Mouse (Mus musculus) neural tube, embryonic 13.5 days (tissue): ENCODE results near the gene Sema4d. TPM values are rescaled to one million over a fixed set of nuclear protein-coding genes. Genes with fewer than 3 reads are reported as not detected.

Experiments
- ATAC-seq: fragments of 200-750 bp; cut with Nextera tagmentation; 2 replicates; pipeline ENCODE4 v1.8.0; 2017; ENCODE audit warnings: low read depth, mild to moderate bottlenecking, moderate TSS enrichment, moderate library complexity
- H3K27ac ChIP-seq: fragments of 300-500 bp; sonication (generic); replicated peaks from 2 replicates; pipeline ENCODE4 v1.5.1; 2015; ENCODE audit warnings: moderate library complexity, mild to moderate bottlenecking, inconsistent platforms
- H3K27me3 ChIP-seq: fragments of 300-500 bp; sonication (generic); 2 replicates; pipeline ENCODE4 v1.6.1; 2015; ENCODE audit warnings: mild to moderate bottlenecking, inconsistent platforms
- H3K36me3 ChIP-seq: fragments of 300-500 bp; sonication (generic); 2 replicates; pipeline ENCODE4 v1.6.1; 2015; ENCODE audit warnings: mild to moderate bottlenecking, inconsistent platforms
- H3K4me1 ChIP-seq: fragments of 300-500 bp; sonication (generic); replicated peaks from 2 replicates; pipeline ENCODE4 v1.6.1; 2015; ENCODE audit warnings: inconsistent platforms
- H3K4me2 ChIP-seq: fragments of 300-500 bp; sonication (generic); 2 replicates; pipeline ENCODE4 v1.6.1; 2015; ENCODE audit warnings: inconsistent platforms, mild to moderate bottlenecking, moderate library complexity
- H3K4me3 ChIP-seq: fragments of 300-500 bp; sonication (generic); 2 replicates; pipeline ENCODE4 v1.5.1; 2015; ENCODE audit warnings: mild to moderate bottlenecking, inconsistent platforms
- H3K9ac ChIP-seq: fragments of 300-500 bp; sonication (generic); 2 replicates; pipeline ENCODE4 v1.6.1; 2015; ENCODE audit warnings: moderate library complexity, mild to moderate bottlenecking, inconsistent platforms
- H3K9me3 ChIP-seq: fragments of 300-500 bp; sonication (generic); 2 replicates; pipeline ENCODE4 v1.6.1; 2016; ENCODE audit warnings: inconsistent platforms
- WGBS: fragments of 180-500 bp; shearing (Covaris S2); methylation state at CpG from one replicate; pipeline ENCODE4 v1.1.7; 2015; 5-methylcytosine and 5-hydroxymethylcytosine counted together
- polyA plus RNA-seq: library from polyadenylated mRNA; unstranded; fragments of >200 nt; fragmentation: Nextera tagmentation; extraction: Ambion mirVana; gene quantifications from 2 replicates; pipeline ENCODE4 v1.2.1, GENCODE M21; 2015

The Sema4d gene
- polyA plus RNA-seq, 1 experiment from 2014 or later = 14.3 TPM

DNA sequence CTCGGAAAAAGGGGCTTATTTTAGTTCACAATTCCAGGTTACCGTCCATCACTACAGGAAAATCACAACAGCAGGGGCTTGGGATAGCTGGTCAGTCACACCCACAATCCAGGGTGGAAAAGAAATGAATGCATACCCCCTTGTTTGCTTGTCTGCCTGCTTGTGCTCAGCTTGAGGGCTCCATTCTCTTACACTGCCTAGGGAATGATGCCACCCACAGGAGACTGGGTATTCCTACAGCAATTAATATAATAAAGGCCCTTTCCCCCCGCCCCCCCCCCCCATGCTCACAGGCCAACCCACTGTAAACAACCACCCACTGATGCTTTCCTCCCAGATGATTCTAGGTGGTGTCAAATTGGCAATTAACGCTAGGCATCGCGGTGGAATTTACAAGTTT is 38.9 kb upstream of the Sema4d start:
- H3K27ac ChIP-seq = no peak overlapping the region
- H3K9ac ChIP-seq = no peak overlapping the region
- H3K4me2 ChIP-seq = no peak overlapping the region
- no peak overlapping the region for H3K4me3 ChIP-seq
- WGBS = 89% methylated on average over 6 of the region's 6 CpGs
- H3K9me3 ChIP-seq = no peaks in the 10 kb centered on the region
- no peak for ATAC-seq
- no peaks in the 10 kb centered on the region for H3K36me3 ChIP-seq
- H3K27me3 ChIP-seq = peaks cover 10% of the 10 kb centered on the region
- H3K4me1 ChIP-seq = peaks cover 6% of the 10 kb centered on the region; the same call in 1 of the 2 replicates

DNA sequence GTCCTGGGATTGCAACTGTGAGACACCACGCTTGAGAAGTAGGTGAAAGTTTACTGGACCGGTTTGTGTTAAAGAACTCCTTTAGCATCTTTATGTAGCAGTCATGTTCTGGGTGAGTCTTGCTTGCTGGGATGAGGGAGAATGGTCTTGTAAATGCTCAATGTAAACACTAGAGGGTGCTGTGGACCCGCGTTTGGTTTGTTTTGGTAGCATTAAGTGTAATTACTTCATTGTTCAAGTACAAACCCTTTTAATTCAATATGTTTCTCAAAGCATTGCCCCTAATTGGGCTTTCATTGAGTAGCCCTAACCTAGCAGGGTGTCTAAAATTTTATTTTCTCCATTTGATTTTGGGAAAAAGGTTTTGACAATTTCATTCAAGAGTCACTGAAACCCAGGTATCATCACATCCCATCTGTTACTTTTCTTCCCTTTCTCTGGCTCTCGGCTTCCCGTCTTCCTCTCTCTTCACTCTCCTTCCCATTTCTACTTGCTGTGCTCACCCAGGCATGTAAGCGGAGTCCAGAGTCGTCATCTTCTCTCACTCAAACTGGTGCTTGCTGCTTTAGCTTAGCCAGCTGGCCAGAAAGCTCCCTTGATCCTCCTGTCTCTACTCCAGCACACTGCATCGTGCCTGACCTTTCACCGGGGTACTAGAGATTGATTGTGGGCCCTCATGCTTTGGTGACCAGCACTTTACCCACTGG is 37.4 kb upstream of the Sema4d start:
- no peaks in the 10 kb centered on the region; the same call in none of the 2 replicates for H3K27me3 ChIP-seq
- no peak overlapping the region for H3K27ac ChIP-seq
- H3K4me1 ChIP-seq = peaks cover 6% of the 10 kb centered on the region; the same call in 1 of the 2 replicates
- 30% methylated on average over 10 of the region's 10 CpGs for WGBS
- no peak overlapping the region for H3K9ac ChIP-seq
- H3K4me2 ChIP-seq = no peak overlapping the region
- no peaks in the 10 kb centered on the region for H3K9me3 ChIP-seq
- no peak overlapping the region for H3K4me3 ChIP-seq
- no peak; the same call in 1 of the 2 replicates for ATAC-seq
- no peaks in the 10 kb centered on the region for H3K36me3 ChIP-seq

DNA sequence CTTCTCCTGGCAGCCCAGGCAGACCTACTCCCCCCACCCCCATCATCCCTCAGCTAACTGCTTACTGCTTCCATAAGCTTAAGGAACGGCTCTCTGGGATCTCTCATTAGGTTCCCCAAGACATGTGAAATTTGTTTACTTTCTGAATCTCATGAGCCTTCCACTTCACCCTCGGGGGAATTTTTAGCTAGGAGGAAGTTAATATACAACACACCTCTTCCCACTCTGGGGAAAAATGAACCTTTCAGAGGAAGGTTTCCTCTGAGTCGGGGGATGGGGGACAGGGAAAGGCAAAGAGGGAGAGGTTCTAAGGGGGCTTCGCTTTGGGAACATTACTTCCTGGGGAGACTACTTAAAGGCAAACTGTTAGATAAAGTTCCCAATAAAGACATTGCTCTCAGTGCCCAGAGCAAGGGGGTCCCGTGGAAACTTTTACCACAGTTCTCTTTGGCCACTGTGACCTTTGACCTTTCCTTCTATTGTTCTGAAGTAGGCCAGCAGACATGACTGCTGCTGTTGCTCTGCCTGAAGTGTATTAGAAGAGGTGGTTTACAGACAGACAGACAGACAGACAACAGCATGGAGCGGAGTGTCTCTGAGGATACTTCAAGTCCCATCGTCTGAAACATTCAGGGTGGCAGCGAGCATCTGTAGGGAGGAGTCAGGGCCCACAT is 30.4 kb upstream of the Sema4d start:
- no peak for ATAC-seq
- Histone ChIP-seq H3K27me3 (no peaks in the 10 kb centered on the region; the same call in 1 of the 2 replicates), H3K36me3 (no peaks in the 10 kb centered on the region), H3K4me1 (peaks cover 12% of the 10 kb centered on the region; the same call in 1 of the 2 replicates), H3K4me2 (no peak overlapping the region), H3K9ac (no peak overlapping the region), H3K4me3 (no peak overlapping the region), H3K9me3 (no peaks in the 10 kb centered on the region), H3K27ac (no peak overlapping the region)
- WGBS = 25% methylated on average over 8 of the region's 8 CpGs

DNA sequence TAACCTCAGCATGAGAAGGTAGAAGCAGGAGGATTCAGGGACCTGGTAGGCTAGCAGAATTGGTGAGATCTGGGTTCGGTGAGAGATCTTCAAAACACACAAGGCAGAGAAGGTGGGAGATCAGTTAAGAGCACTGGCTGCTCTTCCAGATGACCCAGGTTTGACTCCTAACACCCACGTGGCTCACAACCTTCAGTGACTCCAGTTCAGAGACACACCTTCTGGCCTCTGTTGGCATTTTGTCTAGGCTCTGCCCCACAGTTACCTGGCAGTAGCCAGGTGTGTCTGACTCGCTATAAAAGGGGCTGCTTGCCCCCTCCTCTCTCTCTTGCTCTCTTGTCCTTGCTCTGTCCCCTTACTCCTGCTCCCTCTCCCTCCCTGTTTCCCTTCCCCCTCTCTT is 28.4 kb upstream of the Sema4d start:
- ATAC-seq = no peak
- WGBS = 59% methylated on average over 3 of the region's 3 CpGs
- H3K36me3 ChIP-seq = no peaks in the 10 kb centered on the region
- H3K4me1 ChIP-seq = peaks cover 17% of the 10 kb centered on the region; the same call in 1 of the 2 replicates
- no peak overlapping the region for H3K9ac ChIP-seq
- H3K27me3 ChIP-seq = no peaks in the 10 kb centered on the region; the same call in 1 of the 2 replicates
- H3K4me2 ChIP-seq = no peak overlapping the region
- no peak overlapping the region for H3K4me3 ChIP-seq
- H3K27ac ChIP-seq = no peak overlapping the region
- no peaks in the 10 kb centered on the region for H3K9me3 ChIP-seq

DNA sequence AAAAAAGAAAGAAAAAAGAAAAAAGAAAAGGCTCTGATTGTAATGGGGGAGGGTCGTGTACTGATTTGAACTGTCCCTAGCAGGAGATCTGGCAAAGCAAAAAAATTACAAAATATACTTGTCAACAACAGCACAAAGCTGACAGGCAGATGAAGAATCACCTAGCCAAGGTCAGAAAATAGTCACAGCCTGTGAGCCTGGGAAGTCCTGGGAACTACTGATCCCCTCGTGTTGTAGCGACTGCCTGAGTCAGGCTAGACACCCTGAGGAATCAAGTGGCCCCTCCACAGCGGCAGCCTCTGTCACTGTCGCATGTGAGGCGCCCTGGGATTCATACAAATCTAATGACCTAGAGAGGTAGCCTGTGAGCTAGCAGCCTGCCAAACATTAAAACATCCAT is 25.8 kb upstream of the Sema4d start:
- no peak overlapping the region for H3K27ac ChIP-seq
- H3K36me3 ChIP-seq = no peaks in the 10 kb centered on the region
- H3K9ac ChIP-seq = no peak overlapping the region
- H3K9me3 ChIP-seq = no peaks in the 10 kb centered on the region
- no peak overlapping the region for H3K4me3 ChIP-seq
- H3K4me1 ChIP-seq = peaks cover 22% of the 10 kb centered on the region; the same call in 1 of the 2 replicates
- no peak overlapping the region for H3K4me2 ChIP-seq
- no peaks in the 10 kb centered on the region; the same call in 1 of the 2 replicates for H3K27me3 ChIP-seq
- ATAC-seq = no peak
- WGBS = 71% methylated on average over 6 of the region's 6 CpGs

DNA sequence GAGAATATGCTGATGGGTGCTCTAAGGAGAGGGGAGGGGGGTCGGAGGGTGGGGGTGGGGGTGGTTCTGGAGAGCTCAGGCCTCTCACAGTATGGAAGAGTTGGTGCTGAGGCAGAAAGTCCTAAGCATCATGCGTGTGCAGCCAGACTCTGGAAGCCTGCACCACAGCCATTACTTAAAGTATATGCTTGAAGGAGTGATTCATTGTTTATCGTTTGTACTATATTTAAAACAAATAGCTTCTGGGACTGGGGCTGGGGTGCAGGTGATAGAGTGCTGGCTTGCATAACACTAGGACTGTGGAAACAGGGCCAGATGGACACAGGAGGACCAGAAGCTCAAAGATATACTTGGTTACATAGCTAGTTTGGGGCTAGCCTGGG is 25.4 kb upstream of the Sema4d start:
- Histone ChIP-seq H3K36me3 (no peaks in the 10 kb centered on the region), H3K9me3 (no peaks in the 10 kb centered on the region), H3K4me3 (no peak overlapping the region), H3K4me2 (no peak overlapping the region), H3K27ac (no peak overlapping the region), H3K4me1 (peaks cover 22% of the 10 kb centered on the region), H3K9ac (no peak overlapping the region), H3K27me3 (no peaks in the 10 kb centered on the region; the same call in 1 of the 2 replicates)
- no peak for ATAC-seq
- 78% methylated on average over 3 of the region's 3 CpGs for WGBS

DNA sequence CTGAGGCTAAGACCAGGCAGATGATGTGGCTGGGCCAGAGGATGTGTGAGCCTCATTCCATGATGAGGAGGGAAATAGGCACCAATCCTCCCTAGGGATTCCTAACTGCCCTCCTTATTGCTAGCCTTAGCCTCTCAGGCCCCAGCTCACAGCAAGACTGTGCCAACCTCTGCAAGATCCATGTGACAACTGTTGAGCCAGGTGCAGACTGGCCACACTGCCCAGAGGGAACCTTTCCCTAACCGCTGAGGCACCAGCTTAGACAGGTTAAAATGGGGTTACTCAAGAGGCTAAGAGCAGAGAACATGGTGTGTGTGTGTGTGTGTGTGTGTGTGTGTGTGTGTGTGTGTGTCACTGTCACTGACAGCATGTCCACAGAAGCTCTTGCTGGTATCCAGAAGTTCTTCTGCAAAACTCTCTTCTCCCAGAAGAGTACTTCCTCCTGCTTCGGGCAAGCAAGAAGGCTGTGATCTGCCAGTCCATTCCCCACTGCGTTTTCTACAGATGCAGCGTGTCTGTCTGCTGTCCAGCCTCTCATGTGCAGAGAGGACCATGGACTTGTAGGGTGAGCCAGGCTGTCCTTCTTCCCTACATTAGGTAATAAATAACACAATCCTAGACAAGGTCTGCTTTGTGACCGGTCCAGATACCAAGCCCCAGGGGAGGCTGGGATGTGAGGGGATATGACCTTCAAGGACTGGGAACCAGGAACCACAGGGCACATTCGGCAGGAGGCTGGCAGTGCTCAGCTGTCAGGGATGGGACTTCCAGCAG is 24.8 kb upstream of the Sema4d start:
- ATAC-seq = no peak

DNA sequence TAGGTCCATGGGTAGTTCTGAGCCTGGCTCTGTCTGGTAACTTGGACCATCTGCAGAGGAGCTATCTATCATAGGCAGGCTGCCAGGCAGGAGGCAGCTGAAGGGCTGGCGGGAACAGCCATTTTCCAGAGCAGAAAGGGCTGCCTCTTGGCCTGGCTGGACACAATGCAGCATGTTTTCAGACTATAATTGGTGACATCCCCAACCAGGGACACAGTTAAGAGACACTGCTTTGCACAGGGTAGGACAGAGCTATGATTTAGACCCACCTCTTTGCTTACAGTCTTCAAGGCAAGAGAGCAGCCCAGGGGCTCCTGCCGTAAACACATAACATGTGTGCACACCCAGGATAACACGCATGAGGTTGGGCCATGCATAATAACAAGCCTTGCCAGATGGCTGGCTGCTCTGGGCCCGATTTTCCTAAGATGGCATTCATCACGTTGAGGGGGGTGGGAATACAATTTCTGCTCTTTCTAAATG is 23.1 kb upstream of the Sema4d start:
- WGBS = 60% methylated on average over 5 of the region's 5 CpGs
- Histone ChIP-seq H3K36me3 (no peaks in the 10 kb centered on the region), H3K27ac (peak overlapping the region; percentile 61), H3K9ac (no peak overlapping the region), H3K4me2 (no peak overlapping the region), H3K9me3 (no peaks in the 10 kb centered on the region), H3K27me3 (no peaks in the 10 kb centered on the region), H3K4me3 (no peak overlapping the region), H3K4me1 (peaks cover 33% of the 10 kb centered on the region)
- peak; percentile 38; the same call in 1 of the 2 replicates for ATAC-seq

More for the DNA sequence above, 24.8 kb upstream of the Sema4d start:
- Histone ChIP-seq H3K9me3 (no peaks in the 10 kb centered on the region), H3K9ac (no peak overlapping the region), H3K36me3 (no peaks in the 10 kb centered on the region), H3K4me3 (no peak overlapping the region), H3K27me3 (no peaks in the 10 kb centered on the region; the same call in 1 of the 2 replicates), H3K4me1 (peaks cover 22% of the 10 kb centered on the region), H3K27ac (no peak overlapping the region), H3K4me2 (no peak overlapping the region)
- WGBS = 62% methylated on average over 6 of the region's 6 CpGs

DNA sequence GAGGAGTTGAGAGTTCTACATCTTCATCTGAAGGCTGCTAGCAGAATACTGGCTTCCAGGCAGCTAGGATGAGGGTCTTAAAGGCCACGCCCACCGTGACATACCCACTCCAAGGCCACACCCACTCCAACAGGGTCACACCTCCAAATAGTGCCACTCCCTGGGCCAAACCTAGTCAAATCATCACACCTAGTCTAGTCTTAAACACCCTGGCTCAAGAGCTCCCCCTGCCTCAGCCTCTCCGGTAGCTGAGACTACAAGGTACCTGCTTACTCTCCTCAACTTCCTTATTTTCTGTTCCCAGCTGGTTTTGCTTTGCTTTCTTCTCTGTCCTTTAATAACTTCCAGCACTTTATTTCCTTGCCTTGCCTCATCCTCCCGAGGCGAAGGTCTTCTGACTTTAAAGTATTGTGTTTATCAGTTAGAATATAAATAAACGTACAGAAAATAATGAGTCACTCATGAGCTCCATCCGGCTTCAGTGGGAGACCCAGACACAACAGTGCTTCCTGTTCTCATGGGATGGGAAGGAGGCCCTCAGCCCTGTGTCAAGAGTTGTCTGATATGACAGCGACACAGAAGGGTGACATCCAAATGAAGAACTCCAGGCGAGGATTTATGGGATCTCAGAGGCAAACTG is 22.4 kb upstream of the Sema4d start:
- no peak for ATAC-seq

DNA sequence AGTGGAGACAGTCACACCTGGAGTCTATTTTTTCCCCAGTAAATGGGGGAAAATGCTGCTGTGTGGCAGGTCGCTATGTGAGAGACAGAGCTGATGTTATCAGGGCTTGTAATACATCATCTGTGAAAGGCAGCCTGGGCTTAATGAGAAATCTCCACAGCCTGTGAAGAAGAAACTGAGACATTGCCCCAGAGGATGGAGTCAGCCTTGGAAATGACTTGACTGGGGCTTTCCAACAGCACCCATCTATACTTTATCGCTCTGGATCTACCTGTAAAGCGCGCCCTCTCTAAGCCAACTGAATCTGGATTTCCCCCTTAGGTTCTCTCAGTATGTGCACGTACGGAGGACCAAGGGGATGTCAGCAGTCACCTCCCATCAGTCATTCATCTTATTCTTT is 21.1 kb upstream of the Sema4d start:
- WGBS = 88% methylated on average over 6 of the region's 6 CpGs
- Histone ChIP-seq H3K9me3 (no peaks in the 10 kb centered on the region), H3K4me1 (peaks cover 33% of the 10 kb centered on the region), H3K27ac (0 out of 2 replicates have a peak overlapping the region, but pooled peaks have one; percentile 18), H3K4me3 (no peak overlapping the region), H3K27me3 (no peaks in the 10 kb centered on the region), H3K36me3 (no peaks in the 10 kb centered on the region), H3K4me2 (no peak overlapping the region), H3K9ac (no peak overlapping the region)
- no peak for ATAC-seq

More for the DNA sequence above, 22.4 kb upstream of the Sema4d start:
- Histone ChIP-seq H3K4me3 (no peak overlapping the region), H3K4me1 (peaks cover 33% of the 10 kb centered on the region), H3K9ac (no peak overlapping the region), H3K36me3 (no peaks in the 10 kb centered on the region), H3K27me3 (no peaks in the 10 kb centered on the region), H3K9me3 (no peaks in the 10 kb centered on the region), H3K4me2 (no peak overlapping the region), H3K27ac (peak overlapping the region; percentile 61; the same call in 1 of the 2 replicates)
- WGBS = 76% methylated on average over 9 of the region's 9 CpGs
